24 mouse cellular contexts compared by ENCODE assay signal in the genomic region with DNA sequence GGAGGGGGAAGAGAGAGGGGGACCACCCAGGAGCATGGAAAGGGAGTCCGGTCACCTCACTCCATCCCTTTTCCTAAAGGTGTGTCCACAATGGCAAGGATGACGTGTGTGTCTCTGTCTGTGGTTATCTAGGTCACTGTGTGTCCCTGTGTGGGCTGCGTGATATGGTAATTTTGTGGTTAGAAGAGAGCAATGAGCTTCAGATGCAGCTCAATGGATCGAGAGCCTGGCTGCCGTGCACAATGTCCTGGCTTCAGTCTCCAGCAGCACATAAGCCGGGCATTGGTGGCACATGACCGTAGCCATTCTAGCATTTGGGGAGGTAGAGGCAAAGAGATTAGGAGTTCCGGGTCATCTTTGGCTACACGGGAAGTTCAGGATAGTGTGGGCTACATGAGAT. TPM values are rescaled to one million over a fixed set of nuclear protein-coding genes. Genes with fewer than 3 reads are reported as not detected.
DNase-seq lines count a peak whose midpoint lies in the region; ATAC-seq lines count a peak whose summit lies in the region.
"Had no signal": no experiment of that assay in that cellular context is flagged by ENCODE, and none has a peak within 500 bp of the region (broad histone marks: within the 10 kb centered on the region; RNA-seq: fewer than 3 reads in every experiment).

No protein-coding gene starts in this region.

- ATAC-seq in frontal cortex, adult (ENCODE audit: low TSS enrichment): peak; percentile 28
- no peak for ATAC-seq in kidney, embryonic 15.5 days (replicated peaks; ENCODE audit: low FRiP score)
- ATAC-seq: forebrain, embryonic 13.5 days; midbrain, embryonic 13.5 days; Patski had no signal

- no peak overlapping the region for H3K4me2 ChIP-seq in kidney, embryonic 15.5 days
- H3K4me2 ChIP-seq: forebrain, embryonic 13.5 days; hindbrain, embryonic 14.5 days; limb, embryonic 13.5 days; midbrain, embryonic 13.5 days; neural tube, embryonic 13.5 days had no signal

- H3K9me3 ChIP-seq in kidney, embryonic 15.5 days (replicated peaks): no peaks in the 10 kb centered on the region
- H3K9me3 ChIP-seq: midbrain, embryonic 13.5 days; neural tube, embryonic 13.5 days had no signal

- no peak overlapping the region for H3K9ac ChIP-seq in kidney, embryonic 15.5 days
- H3K9ac ChIP-seq: hindbrain, embryonic 14.5 days; midbrain, embryonic 13.5 days had no signal

- no peak for DNase-seq in frontal cortex, postnatal 10 days (ENCODE audit: low spot score in 2 of 2)
- no peak for DNase-seq in kidney, postnatal 25 days
- peak; percentile 51 for DNase-seq in right cerebral cortex, adult 18-20 months
- no peak for DNase-seq in right cerebral cortex, postnatal 36 days (ENCODE audit: low spot score in 2 of 2)
- DNase-seq in telencephalon, adult 2 months (ENCODE audit: low read depth, low spot score): peak; percentile 43
- no peak for DNase-seq in cerebellum, postnatal 25 days
- DNase-seq: adrenal gland, postnatal 10 days; cerebellum, adult 11-12 months; cerebellum, adult 9-11 months; kidney, adult 18-20 months; kidney, postnatal 4 days; layer of hippocampus, adult 9-11 months; lung, postnatal 4 days; thymus, adult 2 months; thymus, postnatal 36 days had no signal

- H3K4me1 ChIP-seq in kidney, embryonic 15.5 days: peaks cover 4% of the 10 kb centered on the region; the same call in 1 of the 2 replicates
- H3K4me1 ChIP-seq: forebrain, embryonic 13.5 days had no signal

- no peaks in the 10 kb centered on the region for H3K27me3 ChIP-seq in kidney, embryonic 15.5 days
- H3K27me3 ChIP-seq: forebrain, embryonic 13.5 days; limb, embryonic 13.5 days; midbrain, embryonic 13.5 days; neural tube, embryonic 13.5 days; Patski had no signal

- H3K36me3 ChIP-seq in kidney, embryonic 15.5 days: peaks cover 47% of the 10 kb centered on the region

- H3K27ac ChIP-seq in kidney, embryonic 15.5 days: 0 out of 2 replicates have a peak overlapping the region, but pooled peaks have one; percentile 6
- H3K27ac ChIP-seq: hindbrain, embryonic 14.5 days; limb, embryonic 13.5 days; midbrain, embryonic 13.5 days; neural tube, embryonic 13.5 days; stomach, postnatal 0 days had no signal

- no peak overlapping the region for H3K4me3 ChIP-seq in kidney, embryonic 15.5 days (replicated peaks)
- H3K4me3 ChIP-seq: forebrain, embryonic 13.5 days; limb, embryonic 13.5 days; midbrain, embryonic 13.5 days; neural tube, embryonic 13.5 days had no signal

- 85% methylated on average over 9 of the region's 9 CpGs for WGBS in kidney, embryonic 15.5 days

RNA-seq across cellular contexts. Expression of a gene that starts 16.3 kb away (rescaled TPM):
- polyA plus RNA-seq in kidney, embryonic 15.5 days (2015; fragmentation: Nextera tagmentation; extraction: Ambion mirVana): 12.1 and 13.8 TPM in 2 replicates

RNA-seq across cellular contexts. Expression of a gene that starts 24.5 kb away (rescaled TPM):
- polyA plus RNA-seq in kidney, embryonic 15.5 days (2015; fragmentation: Nextera tagmentation; extraction: Ambion mirVana): 30.9 and 36.7 TPM in 2 replicates

RNA-seq across cellular contexts. Expression of a gene that starts 25.2 kb away (rescaled TPM):
- 121 and 137 TPM in 2 replicates for polyA plus RNA-seq in kidney, embryonic 15.5 days (2015; fragmentation: Nextera tagmentation; extraction: Ambion mirVana)

RNA-seq across cellular contexts. Expression of a gene that starts 30.6 kb away (rescaled TPM):
- 69.1 and 71.6 TPM in 2 replicates for polyA plus RNA-seq in kidney, embryonic 15.5 days (2015; fragmentation: Nextera tagmentation; extraction: Ambion mirVana)

RNA-seq across cellular contexts. Expression of a gene that starts 38.5 kb away (rescaled TPM):
- polyA plus RNA-seq in kidney, embryonic 15.5 days (2015; fragmentation: Nextera tagmentation; extraction: Ambion mirVana): 9.2 and 10.9 TPM in 2 replicates

Comparison
In these comparisons a context has a peak if more than half of its experiments do, and no peak if none do; other contexts are left out.
1. DNase-seq: peak in right cerebral cortex, adult 18-20 months (single experiment) and telencephalon, adult 2 months (single experiment); none in frontal cortex, postnatal 10 days (0 of 2), kidney, postnatal 25 days (0 of 2), right cerebral cortex, postnatal 36 days (0 of 2) and cerebellum, postnatal 25 days (0 of 2).